Mouse (Mus musculus) stomach, embryonic 16.5 days (tissue): ENCODE measurements around the gene Acbd4. TPM values are rescaled to one million over a fixed set of nuclear protein-coding genes. Genes with fewer than 3 reads are reported as not detected.

Experiments
- polyA plus RNA-seq: library from polyadenylated mRNA; unstranded; fragments of >200 nt; fragmentation: Nextera tagmentation; extraction: Ambion mirVana; gene quantifications from 2 replicates; pipeline ENCODE4 v1.2.1, GENCODE M21; 2015

Acbd4 gene
- polyA plus RNA-seq, 1 experiment from 2014 or later: 31.0 TPM

Other genes starting within 250 kb of the Acbd4 start
- gene Eftud2, start 220.7 kb upstream of the Acbd4 start, polyA plus RNA-seq: 138 and 146 TPM in 2 replicates
- 0.94 and 1.3 TPM in 2 replicates for gene Ccdc103, start 220.5 kb upstream of the Acbd4 start, polyA plus RNA-seq
- gene Fam187a, start 216.5 kb upstream of the Acbd4 start, polyA plus RNA-seq: 0.12 TPM in 1 of 2 replicates, not detected in the other
- 0.74 and 0.92 TPM in 2 replicates for gene Gfap, start 200.8 kb upstream of the Acbd4 start, polyA plus RNA-seq
- 7.3 and 8.7 TPM in 2 replicates for gene Kif18b, start 176.6 kb upstream of the Acbd4 start, polyA plus RNA-seq
- gene C1ql1, start 155.0 kb upstream of the Acbd4 start, polyA plus RNA-seq: 1.3 and 1.7 TPM in 2 replicates
- 50.8 and 53.7 TPM in 2 replicates for gene Nmt1, start 73.5 kb upstream of the Acbd4 start, polyA plus RNA-seq
- gene Dcakd, start 73.3 kb upstream of the Acbd4 start, polyA plus RNA-seq: 85.2 and 109 TPM in 2 replicates
- 5.2 and 6.5 TPM in 2 replicates for gene Plcd3, start within 50 bp of the Acbd4 start, polyA plus RNA-seq
- 4.7 and 5.7 TPM in 2 replicates for gene Hexim1, start 14.5 kb downstream of the Acbd4 start, polyA plus RNA-seq
- 6.3 and 7.9 TPM in 2 replicates for gene Hexim2, start 30.7 kb downstream of the Acbd4 start, polyA plus RNA-seq
- gene Fmnl1, start 69.4 kb downstream of the Acbd4 start, polyA plus RNA-seq: 3.5 and 4.4 TPM in 2 replicates
- 0.67 and 0.83 TPM in 2 replicates for gene 1700023F06Rik, start 106.9 kb downstream of the Acbd4 start, polyA plus RNA-seq
- not detected in 2 replicates for gene Spata32, start 116.8 kb downstream of the Acbd4 start, polyA plus RNA-seq
- 4.2 and 4.9 TPM in 2 replicates for gene Map3k14, start 165.8 kb downstream of the Acbd4 start, polyA plus RNA-seq